Mouse (Mus musculus): ENCODE results near the gene Postn. TPM values are rescaled to one million over a fixed set of nuclear protein-coding genes. Genes with fewer than 3 reads are reported as not detected.

Postn gene
- polyA plus RNA-seq, 1 experiment from 2014 or later: 26.6 TPM

- TF ChIP-seq CTCF (IDR thresholded peaks at IDR 0.05): no peak
- H3K27me3 ChIP-seq: no peaks in the 10 kb centered on the region
- ATAC-seq: no peak
- ChIA-PET POLR2A (no interaction called here), CTCF (no interaction called here)
- no peak for DNase-seq (ENCODE audit: low read depth, low spot score)
- in situ Hi-C loops (cut with MboI; ENCODE audit: low pct_unique_long_range_greater_than_20kb): no loop called here
Observed at GRCm38 (mm10) chr3:54414386-54414785, 53.5 kb downstream of the Postn start.

- DNase-seq (ENCODE audit: low read depth, low spot score) (no peak), ATAC-seq (no peak)
- no peak for TF ChIP-seq CTCF (IDR thresholded peaks at IDR 0.05)
- in situ Hi-C loops (cut with MboI; ENCODE audit: low pct_unique_long_range_greater_than_20kb): no loop called here
- POLR2A ChIA-PET: no interaction called here
- CTCF ChIA-PET: interaction anchor here (0.8 to 1.5 kb wide), 5 partner anchors 9 to 236 kb away, joined by 3 to 4 read pairs (median 3); no protein-coding TSS in a partner anchor
- H3K27me3 ChIP-seq: no peaks in the 10 kb centered on the region
Observed at GRCm38 (mm10) chr3:54417833-54418386, 57.0 kb downstream of the Postn start.

GRCm38 (mm10) chr3:54420189-54420928 is 59.5 kb downstream of the Postn start:
- peak; percentile 61 for DNase-seq (ENCODE audit: low read depth, low spot score)
- ATAC-seq: peak; percentile 66
- TF ChIP-seq CTCF (IDR thresholded peaks at IDR 0.05): no peak
- H3K27me3 ChIP-seq: no peaks in the 10 kb centered on the region
- ChIA-PET POLR2A (no interaction called here), CTCF (interaction anchor here (1.0 to 1.6 kb wide), 6 partner anchors 8 to 44 kb away, joined by 3 read pairs; no protein-coding TSS in a partner anchor)
- in situ Hi-C loops (cut with MboI; ENCODE audit: low pct_unique_long_range_greater_than_20kb): loop anchor here (5.0 kb wide), 1 partner anchor 58 kb away; the partner anchor contains the start of gene Postn

- no peaks in the 10 kb centered on the region for H3K27me3 ChIP-seq
- peak; percentile 71 for ATAC-seq
- TF ChIP-seq CTCF (IDR thresholded peaks at IDR 0.05): no peak
- in situ Hi-C loops (cut with MboI; ENCODE audit: low pct_unique_long_range_greater_than_20kb): loop anchor here (5.0 kb wide), 1 partner anchor 59 kb away; the partner anchor contains the start of gene Postn
- POLR2A ChIA-PET: no interaction called here
- no peak for DNase-seq (ENCODE audit: low read depth, low spot score)
- CTCF ChIA-PET: interaction anchor here (0.7 to 1.6 kb wide), 7 partner anchors 9 to 252 kb away, joined by 3 to 4 read pairs (median 3); no protein-coding TSS in a partner anchor
Observed at GRCm38 (mm10) chr3:54420983-54421382, 60.1 kb downstream of the Postn start.

GRCm38 (mm10) chr3:54421666-54422065 is 60.8 kb downstream of the Postn start:
- H3K27me3 ChIP-seq: no peaks in the 10 kb centered on the region
- DNase-seq (ENCODE audit: low read depth, low spot score): no peak
- CTCF ChIA-PET: interaction anchor here (0.7 to 1.6 kb wide), 8 partner anchors 9 to 251 kb away, joined by 3 to 5 read pairs (median 3); no protein-coding TSS in a partner anchor
- in situ Hi-C loops (cut with MboI; ENCODE audit: low pct_unique_long_range_greater_than_20kb): loop anchor here (5.0 kb wide), 1 partner anchor 59 kb away; the partner anchor contains the start of gene Postn
- peak; percentile 57 for TF ChIP-seq CTCF (IDR thresholded peaks at IDR 0.05)
- ATAC-seq: no peak
- POLR2A ChIA-PET: no interaction called here

GRCm38 (mm10) chr3:54424146-54424545 is 63.2 kb downstream of the Postn start:
- no peak for TF ChIP-seq CTCF (IDR thresholded peaks at IDR 0.05)
- no peak for DNase-seq (ENCODE audit: low read depth, low spot score)
- CTCF ChIA-PET: interaction anchor here (0.6 to 2.0 kb wide), 6 partner anchors 13 to 152 kb away, joined by 3 to 7 read pairs (median 3); no protein-coding TSS in a partner anchor
- in situ Hi-C loops (cut with MboI; ENCODE audit: low pct_unique_long_range_greater_than_20kb): loop anchor here (5.0 kb wide), 1 partner anchor 62 kb away; the partner anchor contains the start of gene Postn
- no peaks in the 10 kb centered on the region for H3K27me3 ChIP-seq
- POLR2A ChIA-PET: no interaction called here
- no peak for ATAC-seq

GRCm38 (mm10) chr3:54431663-54432062 is 70.8 kb downstream of the Postn start:
- CTCF ChIA-PET: interaction anchor here (0.7 to 1.7 kb wide), 7 partner anchors 9 to 67 kb away, joined by 3 to 6 read pairs (median 3); no protein-coding TSS in a partner anchor
- POLR2A ChIA-PET: no interaction called here
- H3K27me3 ChIP-seq: no peaks in the 10 kb centered on the region
- peak; percentile 65 for DNase-seq (ENCODE audit: low read depth, low spot score)
- in situ Hi-C loops (cut with MboI; ENCODE audit: low pct_unique_long_range_greater_than_20kb): no loop called here
- TF ChIP-seq CTCF (IDR thresholded peaks at IDR 0.05): no peak
- peak; percentile 92 for ATAC-seq

- CTCF ChIA-PET: interaction anchor here (0.7 to 1.7 kb wide), 7 partner anchors 9 to 68 kb away, joined by 3 to 6 read pairs (median 3); no protein-coding TSS in a partner anchor
- in situ Hi-C loops (cut with MboI; ENCODE audit: low pct_unique_long_range_greater_than_20kb): no loop called here
- POLR2A ChIA-PET: no interaction called here
- no peaks in the 10 kb centered on the region for H3K27me3 ChIP-seq
- no peak for ATAC-seq
- no peak for DNase-seq (ENCODE audit: low read depth, low spot score)
- no peak for TF ChIP-seq CTCF (IDR thresholded peaks at IDR 0.05)
Observed at GRCm38 (mm10) chr3:54432167-54432566, 71.3 kb downstream of the Postn start.

- ChIA-PET POLR2A (no interaction called here), CTCF (interaction anchor here (1.3 to 1.7 kb wide), 5 partner anchors 13 to 68 kb away, joined by 3 to 6 read pairs (median 4); no protein-coding TSS in a partner anchor)
- no peaks in the 10 kb centered on the region for H3K27me3 ChIP-seq
- no peak for DNase-seq (ENCODE audit: low read depth, low spot score)
- TF ChIP-seq CTCF (IDR thresholded peaks at IDR 0.05): no peak
- in situ Hi-C loops (cut with MboI; ENCODE audit: low pct_unique_long_range_greater_than_20kb): no loop called here
- no peak for ATAC-seq
Observed at GRCm38 (mm10) chr3:54432605-54433004, 71.7 kb downstream of the Postn start.

GRCm38 (mm10) chr3:54434571-54434970 is 73.7 kb downstream of the Postn start:
- DNase-seq (ENCODE audit: low read depth, low spot score) (peak; percentile 41), ATAC-seq (no peak)
- ChIA-PET POLR2A (no interaction called here), CTCF (interaction anchor here (1.0 kb wide), 2 partner anchors 12 to 14 kb away, joined by 3 to 4 read pairs; no protein-coding TSS in a partner anchor)
- no peaks in the 10 kb centered on the region for H3K27me3 ChIP-seq
- in situ Hi-C loops (cut with MboI; ENCODE audit: low pct_unique_long_range_greater_than_20kb): no loop called here
- no peak for TF ChIP-seq CTCF (IDR thresholded peaks at IDR 0.05)

Data from Patski (cell line).